29 mouse cellular contexts compared by ENCODE assay signal in genomic region chr3:153834071-153834470, GRCm38 (mm10). TPM values are rescaled to one million over a fixed set of nuclear protein-coding genes. Genes with fewer than 3 reads are reported as not detected.
"Had no signal": no experiment of that assay in that cellular context is flagged by ENCODE, and none has a peak within 500 bp of the region (broad histone marks: within the 10 kb centered on the region; RNA-seq: fewer than 3 reads in every experiment).

No protein-coding gene starts in this region.

- H3K36me3 ChIP-seq: forebrain, embryonic 15.5 days; heart, embryonic 13.5 days; heart, embryonic 15.5 days; hindbrain, embryonic 10.5 days; hindbrain, embryonic 12.5 days; intestine, embryonic 15.5 days; limb, embryonic 13.5 days; limb, embryonic 15.5 days had no signal

- H3K27ac ChIP-seq: forebrain, embryonic 15.5 days; gastrocnemius, adult 2 months; heart, adult 2 months; heart, embryonic 13.5 days; heart, embryonic 15.5 days; hindbrain, embryonic 10.5 days; hindbrain, embryonic 12.5 days; hindbrain, embryonic 14.5 days; intestine, embryonic 15.5 days; limb, embryonic 13.5 days; limb, embryonic 15.5 days; liver, embryonic 14.5 days had no signal

- H3K9me3 ChIP-seq: forebrain, embryonic 15.5 days; heart, embryonic 13.5 days; heart, embryonic 15.5 days; hindbrain, embryonic 10.5 days; hindbrain, embryonic 12.5 days; intestine, embryonic 15.5 days; limb, embryonic 13.5 days; limb, embryonic 15.5 days had no signal

- H3K9ac ChIP-seq: forebrain, embryonic 15.5 days; forebrain, postnatal 0 days; heart, embryonic 13.5 days; heart, embryonic 15.5 days; hindbrain, embryonic 12.5 days; hindbrain, embryonic 14.5 days; intestine, embryonic 15.5 days; limb, embryonic 13.5 days; limb, embryonic 15.5 days; liver, embryonic 14.5 days had no signal

- DNase-seq: forebrain, postnatal 0 days; gastrocnemius, adult 2 months; gastrocnemius, postnatal 10 days; gastrocnemius, postnatal 25 days; heart, adult 2 months; heart, postnatal 14 days; heart, postnatal 4 days; kidney, adult 18-20 months; kidney, adult 8-10 months; kidney, postnatal 10 days; kidney, postnatal 25 days; layer of hippocampus, adult 9-11 months; layer of hippocampus, postnatal 36 days; left cerebral cortex, postnatal 4 days had no signal

- H3K4me1 ChIP-seq: forebrain, embryonic 15.5 days; heart, embryonic 15.5 days; hindbrain, embryonic 12.5 days; intestine, embryonic 15.5 days; limb, embryonic 13.5 days; limb, embryonic 15.5 days had no signal

- H3K4me2 ChIP-seq: forebrain, embryonic 15.5 days; heart, embryonic 13.5 days; heart, embryonic 15.5 days; hindbrain, embryonic 12.5 days; hindbrain, embryonic 14.5 days; intestine, embryonic 15.5 days; limb, embryonic 13.5 days; limb, embryonic 15.5 days had no signal

- H3K27me3 ChIP-seq: forebrain, embryonic 15.5 days; heart, embryonic 13.5 days; heart, embryonic 15.5 days; hindbrain, embryonic 12.5 days; intestine, embryonic 15.5 days; limb, embryonic 13.5 days; limb, embryonic 15.5 days had no signal

- ATAC-seq: forebrain, embryonic 15.5 days; forebrain, postnatal 0 days; hindbrain, embryonic 16.5 days; inflammation-experienced regulatory T-cells, adult 6 months; intestine, embryonic 15.5 days; intestine, postnatal 0 days had no signal

- H3K4me3 ChIP-seq: forebrain, embryonic 15.5 days; gastrocnemius, adult 2 months; heart, adult 2 months; heart, embryonic 13.5 days; heart, embryonic 15.5 days; hindbrain, embryonic 10.5 days; hindbrain, embryonic 12.5 days; intestine, embryonic 15.5 days; limb, embryonic 13.5 days; limb, embryonic 15.5 days had no signal

RNA-seq across cellular contexts. Expression of gene Asb17, which starts 9.9 kb away (rescaled TPM):
- polyA plus RNA-seq: forebrain, postnatal 0 days; heart, adult 2 months; hindbrain, embryonic 14.5 days; inflammation-experienced regulatory T-cells, adult 6 months; intestine, embryonic 15.5 days; intestine, postnatal 0 days; kidney, embryonic 14.5 days; large intestine, adult 2 months had no signal
